Mouse (Mus musculus): ENCODE data around the gene Ugt2b36.

- no peak for TF ChIP-seq USF1 (IDR thresholded peaks at IDR 0.05; ENCODE audit: low read depth)
- no peak for TF ChIP-seq MYOG (IDR thresholded peaks at IDR 0.05; ENCODE audit: control insufficient read depth in 1 of 3, insufficient read depth in 1 of 3, insufficient read length in 2 of 3, low read depth in 2 of 3)
- TF ChIP-seq POLR2A (IDR thresholded peaks at IDR 0.05; ENCODE audit: insufficient read length, low read depth): no peak
Observed at GRCm38 (mm10) chr5:87092346-87093027, at the start of gene Ugt2b36.

Measured in myocyte (in vitro differentiated cells).